Mouse (Mus musculus): ENCODE data around the gene Slamf7. TPM values are rescaled to one million over a fixed set of nuclear protein-coding genes. Genes with fewer than 3 reads are reported as not detected.
"Not testable (repeated sequence)": the region's sequence is repeated elsewhere in the genome, so short reads cannot be mapped to it uniquely, and the experiment has no call there.

Slamf7 gene
- total RNA-seq, 1 experiment = not detected

GRCm38 (mm10) chr1:171672854-171673475 lies 20.1 kb upstream of the Slamf7 start:
- in situ Hi-C loops (cut with MboI; ENCODE audit: low sequenced_read_pairs in 2 of 2, unreplicated experiment in 2 of 2) = no loop called here
- no peaks in the 10 kb centered on the region for H3K9me3 ChIP-seq (ENCODE audit: control insufficient read depth, insufficient read depth, low read depth, low read length)
- no peak for DNase-seq (ENCODE audit: low read depth, low spot score)
- no peak overlapping the region for H3K9ac ChIP-seq (ENCODE audit: insufficient read depth, low read depth, low read length, poor library complexity, severe bottlenecking)
- no peak overlapping the region for H3K27ac ChIP-seq (ENCODE audit: insufficient read depth, low read depth, low read length, poor library complexity, severe bottlenecking)
- no peak overlapping the region for H3K4me3 ChIP-seq (ENCODE audit: insufficient read depth in 1 of 2, low read depth in 1 of 2, low read length in 2 of 2, poor library complexity in 1 of 2, severe bottlenecking in 1 of 2)
- TF ChIP-seq ZNF384 (IDR thresholded peaks at IDR 0.05; ENCODE audit: low read depth, low read length) = no peak
- TF ChIP-seq CHD2 (IDR thresholded peaks at IDR 0.05; ENCODE audit: low read depth, low read length) = no peak
- TF ChIP-seq HCFC1 (IDR thresholded peaks at IDR 0.05; ENCODE audit: borderline replicate concordance, insufficient read depth, low read length) = no peak
- TF ChIP-seq ZC3H11A (IDR thresholded peaks at IDR 0.05; ENCODE audit: borderline replicate concordance, low read depth, low read length) = no peak
- TF ChIP-seq MAFK (IDR thresholded peaks at IDR 0.05; ENCODE audit: insufficient read depth, low read depth, low read length) = no peak
- H3K4me1 ChIP-seq (ENCODE audit: control insufficient read depth in 2 of 2, insufficient read depth in 2 of 2, low read length in 2 of 2, poor library complexity in 1 of 2) = no peaks in the 10 kb centered on the region
- H3K36me3 ChIP-seq (ENCODE audit: control insufficient read depth, insufficient read depth, low read length, poor library complexity, severe bottlenecking) = no peaks in the 10 kb centered on the region

- not testable (repeated sequence) for H3K4me1 ChIP-seq (ENCODE audit: control insufficient read depth in 2 of 2, insufficient read depth in 2 of 2, low read length in 2 of 2, poor library complexity in 1 of 2)
Observed at GRCm38 (mm10) chr1:171672451-171672850, 19.6 kb upstream of the Slamf7 start.

GRCm38 (mm10) chr1:171667160-171667559 lies 14.3 kb upstream of the Slamf7 start:
- no peak overlapping the region for H3K9ac ChIP-seq (ENCODE audit: insufficient read depth, low read depth, low read length, poor library complexity, severe bottlenecking)
- DNase-seq (ENCODE audit: low read depth, low spot score) = no peak
- H3K4me3 ChIP-seq (ENCODE audit: insufficient read depth in 1 of 2, low read depth in 1 of 2, low read length in 2 of 2, poor library complexity in 1 of 2, severe bottlenecking in 1 of 2) = no peak overlapping the region
- no peaks in the 10 kb centered on the region for H3K4me1 ChIP-seq (ENCODE audit: control insufficient read depth in 2 of 2, insufficient read depth in 2 of 2, low read length in 2 of 2, poor library complexity in 1 of 2)
- TF ChIP-seq HCFC1 (IDR thresholded peaks at IDR 0.05; ENCODE audit: borderline replicate concordance, insufficient read depth, low read length) = no peak
- no peak for TF ChIP-seq MAFK (IDR thresholded peaks at IDR 0.05; ENCODE audit: insufficient read depth, low read depth, low read length)
- no peak for TF ChIP-seq ZNF384 (IDR thresholded peaks at IDR 0.05; ENCODE audit: low read depth, low read length)
- TF ChIP-seq CHD2 (IDR thresholded peaks at IDR 0.05; ENCODE audit: low read depth, low read length) = no peak
- TF ChIP-seq ZC3H11A (IDR thresholded peaks at IDR 0.05; ENCODE audit: borderline replicate concordance, low read depth, low read length) = no peak
- no peaks in the 10 kb centered on the region for H3K9me3 ChIP-seq (ENCODE audit: control insufficient read depth, insufficient read depth, low read depth, low read length)
- no peaks in the 10 kb centered on the region for H3K36me3 ChIP-seq (ENCODE audit: control insufficient read depth, insufficient read depth, low read length, poor library complexity, severe bottlenecking)
- H3K27ac ChIP-seq (ENCODE audit: insufficient read depth, low read depth, low read length, poor library complexity, severe bottlenecking) = no peak overlapping the region
- in situ Hi-C loops (cut with MboI; ENCODE audit: low sequenced_read_pairs in 2 of 2, unreplicated experiment in 2 of 2) = no loop called here

More at GRCm38 (mm10) chr1:171672451-171672850, 19.6 kb upstream of the Slamf7 start:
- H3K36me3 ChIP-seq (ENCODE audit: control insufficient read depth, insufficient read depth, low read length, poor library complexity, severe bottlenecking); H3K4me3 ChIP-seq (ENCODE audit: insufficient read depth in 1 of 2, low read depth in 1 of 2, low read length in 2 of 2, poor library complexity in 1 of 2, severe bottlenecking in 1 of 2); in situ Hi-C loops (cut with MboI; ENCODE audit: low sequenced_read_pairs in 2 of 2, unreplicated experiment in 2 of 2); H3K9me3 ChIP-seq (ENCODE audit: control insufficient read depth, insufficient read depth, low read depth, low read length); DNase-seq (ENCODE audit: low read depth, low spot score); H3K9ac ChIP-seq (ENCODE audit: insufficient read depth, low read depth, low read length, poor library complexity, severe bottlenecking); H3K27ac ChIP-seq (ENCODE audit: insufficient read depth, low read depth, low read length, poor library complexity, severe bottlenecking): not testable (repeated sequence)

GRCm38 (mm10) chr1:171666350-171666749 lies 13.5 kb upstream of the Slamf7 start:
- no peak for TF ChIP-seq HCFC1 (IDR thresholded peaks at IDR 0.05; ENCODE audit: borderline replicate concordance, insufficient read depth, low read length)
- TF ChIP-seq CHD2 (IDR thresholded peaks at IDR 0.05; ENCODE audit: low read depth, low read length) = no peak
- TF ChIP-seq MAFK (IDR thresholded peaks at IDR 0.05; ENCODE audit: insufficient read depth, low read depth, low read length) = no peak
- TF ChIP-seq ZNF384 (IDR thresholded peaks at IDR 0.05; ENCODE audit: low read depth, low read length) = no peak
- no peak for TF ChIP-seq ZC3H11A (IDR thresholded peaks at IDR 0.05; ENCODE audit: borderline replicate concordance, low read depth, low read length)
- Histone ChIP-seq H3K27ac (ENCODE audit: insufficient read depth, low read depth, low read length, poor library complexity, severe bottlenecking) (no peak overlapping the region), H3K9ac (ENCODE audit: insufficient read depth, low read depth, low read length, poor library complexity, severe bottlenecking) (no peak overlapping the region), H3K4me1 (ENCODE audit: control insufficient read depth in 2 of 2, insufficient read depth in 2 of 2, low read length in 2 of 2, poor library complexity in 1 of 2) (no peaks in the 10 kb centered on the region), H3K9me3 (ENCODE audit: control insufficient read depth, insufficient read depth, low read depth, low read length) (no peaks in the 10 kb centered on the region), H3K4me3 (ENCODE audit: insufficient read depth in 1 of 2, low read depth in 1 of 2, low read length in 2 of 2, poor library complexity in 1 of 2, severe bottlenecking in 1 of 2) (no peak overlapping the region), H3K36me3 (ENCODE audit: control insufficient read depth, insufficient read depth, low read length, poor library complexity, severe bottlenecking) (no peaks in the 10 kb centered on the region)
- no peak for DNase-seq (ENCODE audit: low read depth, low spot score)
- in situ Hi-C loops (cut with MboI; ENCODE audit: low sequenced_read_pairs in 2 of 2, unreplicated experiment in 2 of 2) = no loop called here

- Histone ChIP-seq H3K9me3 (ENCODE audit: control insufficient read depth, insufficient read depth, low read depth, low read length) (no peaks in the 10 kb centered on the region), H3K36me3 (ENCODE audit: control insufficient read depth, insufficient read depth, low read length, poor library complexity, severe bottlenecking) (no peaks in the 10 kb centered on the region), H3K9ac (ENCODE audit: insufficient read depth, low read depth, low read length, poor library complexity, severe bottlenecking) (no peak overlapping the region), H3K4me1 (ENCODE audit: control insufficient read depth in 2 of 2, insufficient read depth in 2 of 2, low read length in 2 of 2, poor library complexity in 1 of 2) (no peaks in the 10 kb centered on the region), H3K4me3 (ENCODE audit: insufficient read depth in 1 of 2, low read depth in 1 of 2, low read length in 2 of 2, poor library complexity in 1 of 2, severe bottlenecking in 1 of 2) (no peak overlapping the region), H3K27ac (ENCODE audit: insufficient read depth, low read depth, low read length, poor library complexity, severe bottlenecking) (no peak overlapping the region)
- in situ Hi-C loops (cut with MboI; ENCODE audit: low sequenced_read_pairs in 2 of 2, unreplicated experiment in 2 of 2) = no loop called here
- no peak for TF ChIP-seq CHD2 (IDR thresholded peaks at IDR 0.05; ENCODE audit: low read depth, low read length)
- TF ChIP-seq ZNF384 (IDR thresholded peaks at IDR 0.05; ENCODE audit: low read depth, low read length) = no peak
- no peak for TF ChIP-seq HCFC1 (IDR thresholded peaks at IDR 0.05; ENCODE audit: borderline replicate concordance, insufficient read depth, low read length)
- no peak for DNase-seq (ENCODE audit: low read depth, low spot score)
Observed at GRCm38 (mm10) chr1:171663757-171664156, 10.9 kb upstream of the Slamf7 start.

All from ES-E14 (cell line).